Mouse (Mus musculus): ENCODE measurements around the gene Fancm.

DNA sequence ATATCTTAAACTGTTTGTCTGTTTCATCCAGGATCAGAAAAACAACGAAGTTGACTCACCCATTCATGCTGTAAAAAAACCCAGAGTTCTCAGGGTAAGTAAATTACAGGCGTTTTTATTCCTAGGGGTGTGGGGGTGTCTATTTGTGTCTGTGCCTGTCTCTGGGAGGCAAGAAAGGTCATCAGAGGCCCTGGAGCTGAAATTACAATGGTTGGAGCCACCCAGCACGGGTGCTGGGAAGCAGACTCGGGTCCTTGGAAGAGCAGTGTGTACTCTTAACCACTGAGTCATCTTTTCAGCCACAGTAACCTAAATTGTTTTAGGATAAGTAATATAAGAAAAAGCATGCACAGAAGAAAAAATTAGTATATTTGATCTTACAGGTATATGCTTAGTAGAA lies 38.5 kb downstream of the Fancm start:
- TF ChIP-seq POLR2A (IDR thresholded peaks at IDR 0.05; ENCODE audit: insufficient read length, low read depth) (no peak), E2F4 (IDR thresholded peaks at IDR 0.05; ENCODE audit: insufficient read depth) (no peak), USF1 (IDR thresholded peaks at IDR 0.05; ENCODE audit: low read depth) (no peak), MYOD1 (IDR thresholded peaks at IDR 0.05; ENCODE audit: control insufficient read depth in 1 of 3, insufficient read length in 2 of 3, low read depth in 2 of 3) (no peak)

Data from myocyte (in vitro differentiated cells).